Mouse (Mus musculus) kidney, adult 2 months (tissue): ENCODE measurements around the gene 2900026A02Rik. TPM values are rescaled to one million over a fixed set of nuclear protein-coding genes. Genes with fewer than 3 reads are reported as not detected.

Experiments
- DNase-seq: peaks from one replicate; pipeline ENCODE4 v3.0.0; 2021
- H3K27ac ChIP-seq: fragments of 200-500 bp; 2 replicates; pipeline ENCODE4 v1.5.1; 2012; ENCODE audit warnings: low read depth, low read length, control low read depth, inconsistent platforms; ENCODE audit not compliant: insufficient read depth
- H3K27me3 ChIP-seq: fragments of 200-500 bp; replicated peaks from 2 replicates; pipeline ENCODE4 v1.6.1; 2012; ENCODE audit warnings: mild to moderate bottlenecking, moderate library complexity, low read length, inconsistent platforms; ENCODE audit not compliant: control insufficient read depth, insufficient read depth
- H3K36me3 ChIP-seq: fragments of 200-500 bp; 2 replicates; pipeline ENCODE4 v1.6.1; 2012; ENCODE audit warnings: mild to moderate bottlenecking, moderate library complexity, low read length, inconsistent platforms; ENCODE audit not compliant: control insufficient read depth, insufficient read depth
- H3K4me1 ChIP-seq: fragments of 200-500 bp; 2 replicates; pipeline ENCODE4 v1.6.1; 2011; ENCODE audit warnings: low read length; ENCODE audit not compliant: control insufficient read depth, insufficient read depth
- H3K4me3 ChIP-seq: fragments of 200-500 bp; 2 replicates; pipeline ENCODE4 v1.5.1; 2011; ENCODE audit warnings: mild to moderate bottlenecking, low read depth, low read length, control low read depth; ENCODE audit not compliant: insufficient read depth
- CTCF ChIP-seq: fragments of 200-500 bp; conservative IDR thresholded peaks from 2 replicates; pipeline ENCODE4 v1.5.1; 2011; ENCODE audit warnings: low read depth, mild to moderate bottlenecking, control low read depth, low read length, moderate library complexity, mixed read lengths; ENCODE audit not compliant: insufficient read depth, insufficient read length
- POLR2A ChIP-seq: fragments of 200-500 bp; IDR thresholded peaks from one replicate; pipeline ENCODE4 v1.6.1; 2011; ENCODE audit warnings: low read depth, low read length, control low read depth
- WGBS: fragments of 180-500 bp; shearing (Covaris S2); methylation state at CpG from one replicate; pipeline ENCODE4 v1.1.7; 2018; 5-methylcytosine and 5-hydroxymethylcytosine counted together
- polyA plus RNA-seq: library from polyadenylated mRNA; depleted of rRNA; stranded (reverse); fragments of >200 nt; gene quantifications from 2 replicates; pipeline ENCODE4 v1.2.3, GENCODE M21; 2012

The 2900026A02Rik gene
- polyA plus RNA-seq, 1 experiment = 15.0 TPM

- no peak for DNase-seq
Measured at GRCm38 (mm10) chr5:113154441-113154840, 66.6 kb downstream of the 2900026A02Rik start.

DNA sequence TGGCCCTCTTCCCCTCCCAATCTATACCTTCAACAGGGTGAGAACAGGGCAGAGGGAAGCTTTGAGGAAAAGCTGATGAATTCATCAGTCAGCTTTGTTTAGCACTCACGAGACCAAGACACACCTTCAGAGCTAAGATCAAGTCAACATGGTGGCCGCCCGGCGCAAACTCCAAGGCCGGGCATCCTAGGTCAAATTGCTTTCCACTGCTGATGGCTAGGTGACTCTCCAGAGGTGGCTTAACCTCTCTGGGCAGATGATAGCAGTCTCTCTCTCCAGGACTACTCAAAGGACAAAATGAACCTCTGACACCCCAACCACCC is 67.6 kb downstream of the 2900026A02Rik start:
- 73% methylated on average over 5 of the region's 5 CpGs for whole genome bisulfite sequencing
- Histone ChIP-seq H3K27ac (peak overlapping the region; percentile 24; the same call in 1 of the 2 replicates), H3K4me3 (no peak overlapping the region), H3K4me1 (no peaks in the 10 kb centered on the region), H3K36me3 (no peaks in the 10 kb centered on the region), H3K27me3 (no peaks in the 10 kb centered on the region)
- DNase-seq = no peak
- no peak for TF ChIP-seq CTCF

More at GRCm38 (mm10) chr5:113154441-113154840, 66.6 kb downstream of the 2900026A02Rik start:
- Histone ChIP-seq H3K36me3 (no peaks in the 10 kb centered on the region), H3K4me1 (no peaks in the 10 kb centered on the region), H3K27ac (no peak overlapping the region), H3K27me3 (no peaks in the 10 kb centered on the region), H3K4me3 (no peak overlapping the region)
- TF ChIP-seq POLR2A (no peak), CTCF (no peak)
- WGBS = 66% methylated on average over 5 of the region's 5 CpGs

DNA sequence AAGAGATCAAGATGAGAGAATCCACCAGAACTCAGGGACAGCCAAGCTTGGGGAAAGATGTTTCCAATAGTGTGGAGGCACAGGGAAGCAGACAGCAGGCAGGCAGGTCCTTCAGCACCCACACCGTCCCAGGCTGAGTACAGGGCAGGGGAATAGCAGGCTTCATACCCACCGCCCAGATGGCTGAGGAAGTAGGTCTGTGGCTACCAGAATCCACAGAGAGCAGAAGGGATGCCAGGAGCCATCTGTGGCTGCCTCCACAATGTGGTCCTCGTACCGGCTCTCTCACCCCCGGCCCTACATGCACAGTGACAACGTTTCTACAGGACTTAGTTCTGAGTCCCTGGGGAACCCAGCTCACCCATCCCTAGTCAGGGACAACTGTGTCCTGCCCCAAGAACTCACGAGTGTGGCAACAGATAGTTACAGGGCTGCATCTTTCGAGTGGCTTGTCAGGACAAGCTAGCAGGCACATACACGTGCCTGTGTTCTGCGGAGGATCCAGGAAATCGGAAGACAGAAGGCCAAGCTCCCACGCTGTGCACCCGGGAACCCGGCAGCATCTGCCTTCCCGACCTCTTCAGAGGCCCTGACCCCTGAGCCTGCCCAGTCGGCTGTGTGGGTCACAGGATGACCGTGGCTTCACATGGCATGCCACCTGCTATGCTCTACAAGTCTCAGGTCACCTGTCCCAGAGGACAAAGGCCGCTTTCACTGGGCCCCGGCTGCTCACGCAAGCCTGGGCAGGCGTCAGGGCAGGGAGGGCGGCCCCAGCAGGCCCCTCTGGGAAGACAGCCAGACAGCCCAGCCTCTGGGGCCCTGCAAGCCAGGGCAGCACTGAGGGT is 68.2 kb downstream of the 2900026A02Rik start:
- 36% methylated on average over 22 of the region's 22 CpGs for WGBS
- Histone ChIP-seq H3K27ac (peak overlapping the region; percentile 24; the same call in 1 of the 2 replicates), H3K4me3 (no peak overlapping the region), H3K4me1 (no peaks in the 10 kb centered on the region), H3K36me3 (no peaks in the 10 kb centered on the region), H3K27me3 (no peaks in the 10 kb centered on the region)
- no peak for TF ChIP-seq CTCF
- no peak for TF ChIP-seq POLR2A
- DNase-seq = peak; percentile 88

DNA sequence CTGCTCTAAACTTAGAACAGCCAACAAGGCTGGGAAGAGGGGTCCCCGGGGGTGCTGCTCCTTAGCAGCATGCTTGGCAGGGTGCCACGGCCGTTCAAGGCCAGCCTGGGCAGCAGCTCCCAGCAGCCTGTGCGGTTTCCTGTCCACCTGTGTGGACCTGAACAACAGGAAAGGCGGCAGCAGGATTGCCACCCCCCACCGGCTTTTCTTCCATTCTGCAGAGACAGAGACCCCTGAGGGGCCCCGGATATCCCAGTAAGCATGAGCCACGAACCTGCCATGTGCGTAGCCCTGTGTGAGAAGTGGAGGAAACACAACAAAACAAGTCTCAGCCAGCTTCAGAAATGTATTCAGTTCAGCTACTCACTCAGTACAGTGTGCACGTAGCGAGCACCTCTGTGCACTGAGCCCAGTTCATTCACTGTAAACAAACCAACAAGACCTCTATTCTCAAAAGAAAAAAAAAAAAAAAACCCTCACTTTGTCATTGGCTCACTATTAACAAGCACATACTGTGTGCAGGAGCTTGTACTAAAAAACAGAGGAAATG is 69.4 kb downstream of the 2900026A02Rik start:
- H3K27me3 ChIP-seq = no peaks in the 10 kb centered on the region
- no peaks in the 10 kb centered on the region for H3K4me1 ChIP-seq
- TF ChIP-seq CTCF (no peak), POLR2A (no peak)
- DNase-seq = peak; percentile 48
- H3K27ac ChIP-seq = no peak overlapping the region
- H3K4me3 ChIP-seq = no peak overlapping the region
- no peaks in the 10 kb centered on the region for H3K36me3 ChIP-seq
- WGBS = 33% methylated on average over 11 of the region's 11 CpGs

DNA sequence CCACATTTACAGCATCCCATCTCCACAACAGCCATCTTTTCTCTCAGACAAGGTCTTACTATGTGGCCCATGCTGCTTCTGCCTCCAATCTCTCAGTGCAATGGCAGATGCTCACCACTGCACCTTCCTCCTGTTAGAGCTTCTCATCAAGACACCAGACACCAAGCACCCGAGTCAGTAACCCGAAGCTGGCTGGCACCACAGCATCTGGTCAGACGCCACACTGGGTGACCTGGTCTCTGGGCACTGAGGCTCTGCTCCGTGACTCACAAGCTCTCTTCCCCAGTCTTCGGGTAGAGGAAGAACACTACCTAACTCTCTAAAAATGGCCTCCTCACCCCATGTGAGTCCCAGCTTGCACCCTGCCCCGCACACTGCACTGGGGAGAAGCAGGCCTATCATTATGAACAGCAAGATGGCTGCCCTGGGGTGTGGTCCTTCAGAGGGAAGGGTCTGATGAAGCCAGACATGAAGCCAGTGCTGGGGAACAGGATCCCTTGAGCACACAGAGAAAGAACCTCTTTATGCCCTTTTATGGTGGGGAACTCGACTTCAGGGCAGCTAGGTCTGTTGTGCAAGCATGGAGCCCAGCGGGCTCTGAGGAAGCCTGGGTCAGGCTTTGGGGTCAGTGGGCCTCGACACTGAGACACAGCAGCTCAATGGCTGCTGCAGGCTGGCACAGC is 70.0 kb downstream of the 2900026A02Rik start:
- TF ChIP-seq POLR2A (no peak), CTCF (no peak)
- H3K4me1 ChIP-seq = no peaks in the 10 kb centered on the region
- no peaks in the 10 kb centered on the region for H3K27me3 ChIP-seq
- WGBS = 58% methylated on average over 9 of the region's 9 CpGs
- no peak for DNase-seq
- H3K36me3 ChIP-seq = no peaks in the 10 kb centered on the region
- H3K27ac ChIP-seq = no peak overlapping the region
- no peak overlapping the region for H3K4me3 ChIP-seq

DNA sequence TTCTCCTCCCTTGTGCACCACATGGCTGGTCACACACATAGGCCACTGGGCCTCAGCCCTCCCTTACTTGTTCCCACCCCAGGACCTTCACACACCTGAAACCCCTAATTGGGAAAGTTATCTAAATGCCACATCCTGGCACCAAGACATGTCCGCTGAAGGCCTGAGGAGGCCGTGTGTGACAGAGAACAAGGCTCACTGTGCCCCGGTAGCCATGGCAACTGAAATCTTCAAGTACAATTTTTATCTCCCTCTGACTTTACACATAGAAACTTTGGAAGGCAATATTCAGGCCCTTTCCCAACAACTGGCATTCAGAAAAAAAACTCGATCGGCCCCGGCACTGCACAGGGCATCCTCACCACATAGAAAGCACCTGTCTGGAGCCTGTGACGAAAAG is 72.0 kb downstream of the 2900026A02Rik start:
- no peak overlapping the region for H3K27ac ChIP-seq
- no peaks in the 10 kb centered on the region for H3K27me3 ChIP-seq
- no peak overlapping the region for H3K4me3 ChIP-seq
- WGBS = 87% methylated on average over 7 of the region's 7 CpGs
- DNase-seq = no peak
- no peaks in the 10 kb centered on the region for H3K36me3 ChIP-seq
- TF ChIP-seq CTCF (no peak), POLR2A (no peak)
- H3K4me1 ChIP-seq = no peaks in the 10 kb centered on the region

- no peak overlapping the region for H3K27ac ChIP-seq
- 80% methylated on average over 13 of the region's 13 CpGs for WGBS
Measured at GRCm38 (mm10) chr5:113147994-113148471, 73.0 kb downstream of the 2900026A02Rik start.

More at GRCm38 (mm10) chr5:113147994-113148471, 73.0 kb downstream of the 2900026A02Rik start:
- no peaks in the 10 kb centered on the region for H3K4me1 ChIP-seq
- H3K27me3 ChIP-seq = no peaks in the 10 kb centered on the region
- no peaks in the 10 kb centered on the region for H3K36me3 ChIP-seq
- no peak for TF ChIP-seq POLR2A
- no peak for TF ChIP-seq CTCF
- H3K4me3 ChIP-seq = no peak overlapping the region
- DNase-seq = no peak
